Mouse (Mus musculus) left cerebral cortex, adult 2 months (tissue): ENCODE measurements around the gene Slc22a18. TPM values are rescaled to one million over a fixed set of nuclear protein-coding genes. Genes with fewer than 3 reads are reported as not detected.
A peak's percentile ranks its signal among the peaks of the same experiment; 100 is the strongest.

Experiments
- DNase-seq, 2 experiments: peaks; one replicate each; pipeline ENCODE4 v3.0.0; 2021 to 2022; ENCODE audit warnings: low spot score in 2 of 2, mixed read lengths in 1 of 2; ENCODE audit errors: extremely low spot score in 1 of 2
- H3K27ac ChIP-seq: fragments of 200-600 bp; 2 replicates; pipeline ENCODE4 v1.8.1; 2022
- H3K4me3 ChIP-seq: fragments of 200-600 bp; 2 replicates; pipeline ENCODE4 v1.8.1; 2022
- CTCF ChIP-seq: fragments of 200-600 bp; IDR thresholded peaks from 2 replicates; pipeline ENCODE4 v1.8.1; 2022; ENCODE audit warnings: antibody characterized with exemption, mild to moderate bottlenecking, moderate library complexity
- intact Hi-C: fragments of 180-260 bp; cut with DNase I; formaldehyde crosslinking; loops from one replicate; pipeline ENCODE4 v1.15.1; 2025
- total RNA-seq, 2 experiments: library from RNA; stranded (reverse); gene quantifications; 2 replicates each; pipeline ENCODE4 v1.2.3; 2021

Gene Slc22a18
- total RNA-seq, 2 experiments from 2014 or later = 0.58 to 0.81 TPM

DNA sequence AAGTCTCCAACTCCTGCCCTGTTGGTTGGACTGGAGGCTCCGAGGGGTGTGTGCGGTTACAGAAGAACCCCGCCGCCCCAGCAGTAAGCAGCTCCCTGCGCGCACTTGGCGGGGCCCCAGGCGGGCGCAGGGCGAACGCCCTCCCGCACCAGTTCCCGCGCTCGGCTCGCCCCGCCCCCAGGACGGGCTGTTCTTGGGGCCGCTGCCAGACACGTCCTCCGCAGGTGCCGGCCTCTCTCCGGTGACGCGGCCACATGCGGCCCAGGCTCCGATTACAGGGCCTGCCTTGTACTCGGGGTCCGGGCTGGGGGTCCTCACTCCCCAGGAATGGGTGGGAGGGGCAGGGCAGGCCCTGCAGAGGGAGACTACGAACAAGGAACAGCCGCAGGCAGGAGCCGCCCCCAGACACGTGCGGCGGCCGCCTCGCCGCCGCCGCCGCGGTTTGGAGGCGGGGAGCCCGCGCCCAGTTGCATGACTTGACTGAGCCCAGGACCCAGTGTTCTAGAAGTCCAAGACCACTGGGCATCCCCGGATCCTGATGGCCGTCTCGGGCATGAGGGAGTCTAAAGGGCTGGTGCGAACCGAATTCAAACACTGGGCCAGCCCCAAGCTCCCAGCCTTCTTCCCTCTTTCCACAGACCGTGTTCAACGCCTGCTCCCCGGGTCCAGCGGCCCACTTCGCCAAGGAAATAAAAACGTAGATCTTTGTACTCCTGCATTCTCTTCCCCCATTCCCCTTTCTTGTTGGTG lies 8.6 kb upstream of the Slc22a18 start:
- intact Hi-C loops = loop anchor here (5.0 to 10.0 kb wide), 3 partner anchors 163 to 570 kb away; partner anchors contain the start of gene Tspan32
- DNase-seq = no peak
- H3K27ac ChIP-seq = no peak overlapping the region
- peak overlapping the region; percentile 37 for H3K4me3 ChIP-seq
- TF ChIP-seq CTCF = no peak

DNA sequence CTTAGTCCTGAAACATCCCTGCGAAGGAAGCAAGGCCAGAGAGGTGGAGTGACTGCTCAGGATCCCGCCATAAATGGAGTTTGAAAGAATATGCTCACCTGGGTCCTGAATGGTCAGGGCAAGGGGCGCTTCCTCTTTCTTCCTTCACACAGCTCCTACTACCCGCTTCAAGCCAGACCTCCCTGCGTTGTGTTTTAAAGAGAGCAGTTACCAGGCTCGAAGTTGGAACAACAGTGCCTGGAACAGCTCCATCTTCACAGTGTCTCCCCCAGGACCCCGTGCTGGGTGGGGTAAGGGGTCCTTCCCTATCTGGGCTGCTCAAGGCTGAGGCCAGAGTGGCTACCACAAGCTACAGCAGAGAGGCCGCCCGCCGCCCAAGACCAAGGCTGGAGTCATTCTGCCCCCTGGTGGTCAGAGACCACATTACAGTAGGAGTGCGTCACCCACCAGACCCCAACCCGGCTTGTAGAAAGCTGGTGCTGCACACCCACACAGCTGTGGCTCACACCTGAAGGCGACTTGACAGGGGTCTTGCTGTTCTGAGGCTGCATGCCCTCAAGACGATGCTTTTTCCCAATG lies 7.3 kb upstream of the Slc22a18 start:
- intact Hi-C loops = loop anchor here (1.0 to 10.0 kb wide), 3 partner anchors 313 to 571 kb away; partner anchors contain the start of gene Tspan32
- no peak overlapping the region for H3K4me3 ChIP-seq
- DNase-seq = peak; percentile 80 to 90
- TF ChIP-seq CTCF = peak; percentile 98
- no peak overlapping the region for H3K27ac ChIP-seq

GRCm38 (mm10) chr7:143467714-143468113 lies 5.8 kb upstream of the Slc22a18 start:
- TF ChIP-seq CTCF = no peak
- DNase-seq = no peak
- Histone ChIP-seq H3K4me3 (no peak overlapping the region), H3K27ac (no peak overlapping the region)
- intact Hi-C loops = loop anchor here (10.0 kb wide), 2 partner anchors 463 to 573 kb away; partner anchors contain the start of gene Tspan32

DNA sequence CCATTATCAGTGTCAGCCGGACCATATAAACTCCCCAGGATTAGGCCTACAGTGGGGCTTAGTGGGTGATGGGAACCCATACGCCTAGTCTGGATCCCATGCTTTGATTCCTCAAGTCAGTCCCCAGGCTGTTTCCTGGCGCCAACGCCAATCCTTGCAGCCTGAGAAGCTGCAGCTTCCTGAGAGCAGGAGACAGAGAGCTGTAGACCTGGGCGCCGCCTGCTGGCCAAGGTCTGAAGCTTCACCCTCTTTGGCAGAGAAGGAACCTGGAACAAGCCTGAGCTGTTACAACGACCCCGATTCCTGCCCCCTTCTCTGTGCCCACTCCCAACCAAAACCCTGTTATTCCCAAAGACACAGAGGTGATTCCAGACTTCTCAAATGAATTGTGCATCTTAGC lies 3.6 kb upstream of the Slc22a18 start:
- TF ChIP-seq CTCF = peak; percentile 96
- intact Hi-C loops = loop anchor here (5.0 to 10.0 kb wide), 4 partner anchors 292 to 575 kb away; partner anchors contain the start of genes Trpm5 and Tspan32
- peak; percentile 70 to 82 for DNase-seq
- no peak overlapping the region for H3K4me3 ChIP-seq
- no peak overlapping the region for H3K27ac ChIP-seq

GRCm38 (mm10) chr7:143474811-143475210 lies 1.3 kb downstream of the Slc22a18 start:
- intact Hi-C loops = loop anchor here (5.0 kb wide), 2 partner anchors 287 to 383 kb away; partner anchors contain the start of gene Trpm5
- TF ChIP-seq CTCF = no peak
- DNase-seq = no peak
- no peak overlapping the region for H3K27ac ChIP-seq
- no peak overlapping the region for H3K4me3 ChIP-seq

- TF ChIP-seq CTCF = no peak
- intact Hi-C loops = no loop called here
- no peak for DNase-seq
- H3K4me3 ChIP-seq = no peak overlapping the region
- no peak overlapping the region for H3K27ac ChIP-seq
Measured at GRCm38 (mm10) chr7:143475876-143476275, 2.3 kb downstream of the Slc22a18 start.

DNA sequence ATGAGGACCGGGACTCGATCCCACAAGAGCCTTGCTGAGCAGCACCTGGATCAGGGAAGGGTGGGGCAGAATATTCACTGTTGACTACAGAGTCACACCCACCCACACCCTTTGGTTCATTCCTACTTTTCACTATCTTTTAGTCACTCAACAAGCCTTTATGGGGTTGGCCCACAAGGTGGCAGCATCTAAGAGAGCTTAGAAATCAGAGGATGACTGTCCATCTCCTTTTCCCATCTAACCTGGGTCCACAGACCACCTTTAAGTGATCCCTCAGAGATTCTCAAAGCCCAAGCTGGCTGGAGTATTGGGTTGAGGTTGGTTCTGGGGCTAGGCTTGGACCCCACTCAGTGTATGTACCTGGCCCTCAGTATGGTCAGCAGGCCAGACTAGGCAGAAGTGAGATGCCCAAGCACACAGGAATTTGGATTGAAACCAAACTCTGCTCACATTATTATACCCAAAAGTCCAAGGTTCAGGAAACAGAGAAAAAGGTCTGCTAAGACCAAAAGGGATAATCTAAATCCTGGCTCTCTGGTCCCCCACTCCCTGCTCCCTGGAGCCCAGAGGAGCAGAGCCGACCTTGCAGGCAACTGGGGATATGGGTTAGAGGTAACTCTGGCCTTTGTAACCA lies 3.3 kb downstream of the Slc22a18 start:
- no peak overlapping the region for H3K27ac ChIP-seq
- intact Hi-C loops = no loop called here
- no peak for DNase-seq
- peak; percentile 23; the same call in 1 of the 2 replicates for TF ChIP-seq CTCF
- no peak overlapping the region for H3K4me3 ChIP-seq

DNA sequence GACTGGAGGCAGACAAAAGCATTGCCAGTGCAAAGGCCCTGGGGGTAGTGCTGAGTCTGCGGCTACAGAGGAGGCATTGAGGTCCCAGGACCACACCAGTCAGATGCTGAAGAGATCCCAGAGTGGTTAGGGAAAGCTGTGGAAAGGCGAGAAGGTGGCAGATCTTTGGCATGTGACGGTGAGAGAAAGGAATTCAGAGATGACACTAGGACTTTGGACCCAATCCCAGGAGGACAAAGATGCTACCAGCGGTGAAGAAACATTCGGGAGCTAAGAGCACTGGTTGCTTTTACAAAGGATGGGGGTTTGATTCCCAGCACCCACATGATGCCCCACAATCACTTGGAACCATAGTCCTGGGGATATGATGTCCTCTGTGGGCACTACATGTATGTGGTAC lies 4.3 kb downstream of the Slc22a18 start:
- TF ChIP-seq CTCF = no peak
- intact Hi-C loops = no loop called here
- H3K27ac ChIP-seq = no peak overlapping the region

DNA sequence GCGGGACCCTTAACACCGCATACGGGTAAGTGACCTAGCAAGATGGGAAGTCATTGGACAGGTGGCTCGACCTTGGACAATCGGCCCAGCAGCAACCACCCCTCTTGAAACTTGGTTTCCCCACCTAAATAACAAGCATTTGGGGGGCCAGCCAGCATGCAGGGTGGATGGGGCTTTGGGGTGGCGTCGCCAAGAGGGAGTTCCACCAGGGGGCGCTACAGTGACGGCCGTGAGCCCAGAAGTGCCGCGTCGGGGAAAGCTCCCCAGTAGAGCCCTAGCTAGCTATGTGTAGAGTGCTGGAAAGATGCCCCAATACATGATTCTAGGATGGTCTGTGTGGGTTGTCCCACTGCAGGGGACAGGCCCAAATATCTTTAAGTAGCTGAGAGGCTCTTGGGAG lies 7.0 kb downstream of the Slc22a18 start:
- TF ChIP-seq CTCF = peak; percentile 83
- peak; percentile 46 to 48 for DNase-seq
- no peak overlapping the region for H3K27ac ChIP-seq
- no peak overlapping the region for H3K4me3 ChIP-seq
- intact Hi-C loops = loop anchor here (1.0 kb wide), 1 partner anchor 26 kb away; no protein-coding TSS in a partner anchor

More for the DNA sequence above, 4.3 kb downstream of the Slc22a18 start:
- H3K4me3 ChIP-seq = no peak overlapping the region
- DNase-seq = no peak

DNA sequence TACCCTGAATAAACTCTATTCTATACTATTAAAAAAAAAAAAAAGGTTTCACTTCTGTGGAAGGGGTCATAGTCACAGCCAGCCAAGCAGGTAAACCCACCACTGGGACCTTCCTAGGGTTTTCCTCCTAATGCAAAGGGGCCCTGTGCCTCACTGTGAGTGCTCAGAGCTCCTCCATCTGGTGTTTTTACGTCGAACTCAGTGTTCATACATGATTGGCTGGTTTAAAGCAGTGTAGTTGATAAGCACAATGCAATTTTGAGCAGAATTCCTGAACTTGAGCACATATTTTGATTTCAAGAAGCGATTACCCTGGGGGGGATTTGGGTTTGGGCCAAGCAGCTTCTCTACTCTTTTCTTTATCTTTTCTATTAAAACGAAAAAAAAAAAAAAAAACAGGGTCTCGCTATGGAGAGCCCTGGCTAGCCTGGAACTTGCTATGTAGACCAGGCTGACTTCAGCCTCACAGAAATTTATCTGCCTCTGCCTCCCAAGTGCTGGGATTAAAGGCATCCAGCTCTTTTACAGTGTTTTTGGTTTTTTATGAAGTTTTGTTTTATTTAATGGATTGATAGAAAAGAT lies 8.4 kb downstream of the Slc22a18 start:
- Histone ChIP-seq H3K4me3 (no peak overlapping the region), H3K27ac (no peak overlapping the region)
- DNase-seq = no peak
- intact Hi-C loops = no loop called here
- no peak for TF ChIP-seq CTCF

GRCm38 (mm10) chr7:143482541-143482940 lies 9.0 kb downstream of the Slc22a18 start:
- intact Hi-C loops = no loop called here

More at GRCm38 (mm10) chr7:143482541-143482940, 9.0 kb downstream of the Slc22a18 start:
- H3K4me3 ChIP-seq = no peak overlapping the region
- no peak for DNase-seq
- no peak for TF ChIP-seq CTCF
- H3K27ac ChIP-seq = no peak overlapping the region
